Mouse (Mus musculus) midbrain, postnatal 0 days (tissue): ENCODE data around the gene Rad9b. TPM values are rescaled to one million over a fixed set of nuclear protein-coding genes. Genes with fewer than 3 reads are reported as not detected.
A peak's percentile ranks its signal among the peaks of the same experiment; 100 is the strongest.

ENCODE experiments used
- ATAC-seq: fragments of 200-750 bp; cut with Nextera tagmentation; 2 replicates; pipeline ENCODE4 v1.8.0; 2017; ENCODE audit warnings: moderate number of reproducible peaks, mild to moderate bottlenecking, moderate TSS enrichment, moderate library complexity; ENCODE audit not compliant: low FRiP score
- DNase-seq: peaks from one replicate; pipeline ENCODE4 v3.0.0-alpha.2; 2015; ENCODE audit warnings: low spot score
- H3K27ac ChIP-seq: fragments of 300-500 bp; sonication (generic); 2 replicates; pipeline ENCODE4 v1.5.1; 2014; ENCODE audit warnings: low read depth, mild to moderate bottlenecking, low read length, mixed read lengths
- H3K27me3 ChIP-seq: fragments of 300-500 bp; sonication (generic); 2 replicates; pipeline ENCODE4 v1.6.1; 2014; ENCODE audit warnings: low read length, control low read depth, mixed read lengths; ENCODE audit not compliant: insufficient read depth
- H3K36me3 ChIP-seq: fragments of 300-500 bp; sonication (generic); 2 replicates; pipeline ENCODE4 v1.6.1; 2014; ENCODE audit warnings: low read length, control low read depth, mixed read lengths; ENCODE audit not compliant: insufficient read depth
- H3K4me1 ChIP-seq: fragments of 300-500 bp; sonication (generic); 2 replicates; pipeline ENCODE4 v1.6.1; 2014; ENCODE audit warnings: mild to moderate bottlenecking, control low read depth, antibody characterized with exemption, low read length, mixed read lengths; ENCODE audit not compliant: insufficient read depth
- H3K4me2 ChIP-seq: fragments of 300-500 bp; sonication (generic); 2 replicates; pipeline ENCODE4 v1.6.1; 2014; ENCODE audit warnings: low read depth, mild to moderate bottlenecking, low read length, mixed read lengths; ENCODE audit not compliant: poor library complexity, severe bottlenecking
- H3K4me3 ChIP-seq: fragments of 300-500 bp; sonication (generic); 2 replicates; pipeline ENCODE4 v1.5.1; 2014; ENCODE audit warnings: low read depth, mild to moderate bottlenecking, low read length, moderate library complexity
- H3K9ac ChIP-seq: fragments of 300-500 bp; sonication (generic); replicated peaks from 2 replicates; pipeline ENCODE4 v1.6.1; 2014; ENCODE audit warnings: mild to moderate bottlenecking, low read length, moderate library complexity, mixed read lengths; ENCODE audit not compliant: poor library complexity, severe bottlenecking
- H3K9me3 ChIP-seq: fragments of 300-500 bp; sonication (generic); 2 replicates; pipeline ENCODE4 v1.6.1; 2016; ENCODE audit warnings: low read length, control low read depth
- CTCF ChIP-seq: IDR thresholded peaks from 2 replicates; pipeline ENCODE4 v1.5.1; 2016; ENCODE audit warnings: antibody characterized with exemption, mild to moderate bottlenecking
- WGBS: fragments of 180-500 bp; shearing (Covaris S2); extraction: QIAGEN DNeasy Blood & Tissue Kit; methylation state at CpG from one replicate; pipeline ENCODE4 v1.1.7; 2014; 5-methylcytosine and 5-hydroxymethylcytosine counted together
- polyA plus RNA-seq: library from polyadenylated mRNA; unstranded; fragments of >200 nt; fragmentation: Nextera tagmentation; extraction: Ambion mirVana; gene quantifications from 2 replicates; pipeline ENCODE4 v1.2.1, GENCODE M21; 2015
- total RNA-seq: library from RNA; depleted of rRNA; stranded (reverse); fragments of >200 nt; gene quantifications from 2 replicates; pipeline ENCODE4 v1.2.3, GENCODE M21; 2014

Gene Rad9b
- total and polyA plus RNA-seq, 2 experiments from 2014 or later, result 17.8 to 21.8 TPM

DNA sequence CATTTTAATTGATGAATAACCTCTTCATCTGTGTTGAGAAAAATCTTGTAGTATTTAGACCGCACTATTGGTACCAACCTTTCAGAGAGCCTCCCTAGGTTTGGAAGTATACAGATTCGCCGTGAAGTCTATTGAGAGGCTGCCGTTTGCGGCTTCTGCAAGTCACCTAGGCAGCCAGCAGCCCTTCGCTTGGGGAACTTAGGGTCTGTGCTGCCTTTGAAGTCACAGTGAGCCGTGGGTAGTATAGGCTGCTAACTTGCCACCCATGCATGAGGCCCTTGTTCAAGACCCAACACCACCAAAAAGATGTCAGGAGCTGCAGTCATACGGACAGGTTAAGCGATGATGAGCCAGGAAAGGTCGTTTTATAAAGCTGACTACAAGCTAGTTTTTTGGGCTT, 67.8 kb downstream of the Rad9b start:
- Histone ChIP-seq H3K27ac (no peak overlapping the region), H3K4me2 (peak overlapping the region; percentile 93; the same call in 1 of the 2 replicates), H3K4me1 (peaks cover 3% of the 10 kb centered on the region; the same call in 1 of the 2 replicates), H3K9me3 (no peaks in the 10 kb centered on the region), H3K36me3 (no peaks in the 10 kb centered on the region), H3K27me3 (no peaks in the 10 kb centered on the region), H3K4me3 (no peak overlapping the region), H3K9ac (no peak overlapping the region)
- ATAC-seq, result no peak
- no peak for DNase-seq
- WGBS, result 83% methylated on average over 10 of the region's 10 CpGs
- TF ChIP-seq CTCF, result no peak

DNA sequence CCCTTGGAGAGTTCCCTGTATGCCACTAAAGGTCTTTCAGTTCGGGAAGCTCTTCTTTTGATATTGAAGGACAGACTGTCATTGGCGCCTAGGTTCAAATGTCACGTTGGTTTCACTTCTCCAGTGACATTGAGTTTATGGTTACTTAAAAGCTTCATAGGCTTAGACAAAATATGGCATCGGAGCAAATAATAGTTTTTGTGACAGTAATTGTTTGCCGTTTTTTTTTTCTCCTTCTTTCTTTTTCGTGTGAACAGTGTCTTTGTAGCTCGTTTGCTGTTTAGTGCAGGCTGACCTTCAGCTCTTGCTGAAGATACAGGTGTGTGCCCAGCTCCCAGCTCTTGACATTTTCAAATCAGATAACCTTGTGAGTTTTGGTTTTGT, 68.3 kb downstream of the Rad9b start:
- TF ChIP-seq CTCF, result no peak
- Histone ChIP-seq H3K4me1 (peaks cover 3% of the 10 kb centered on the region; the same call in 1 of the 2 replicates), H3K27ac (no peak overlapping the region), H3K4me3 (peak overlapping the region; percentile 71), H3K36me3 (no peaks in the 10 kb centered on the region), H3K9ac (peak overlapping the region; percentile 93; the same call in 1 of the 2 replicates), H3K9me3 (no peaks in the 10 kb centered on the region), H3K4me2 (peak overlapping the region; percentile 93), H3K27me3 (no peaks in the 10 kb centered on the region)
- 55% methylated on average over 7 of the region's 7 CpGs for WGBS
- DNase-seq, result no peak
- ATAC-seq, result no peak

DNA sequence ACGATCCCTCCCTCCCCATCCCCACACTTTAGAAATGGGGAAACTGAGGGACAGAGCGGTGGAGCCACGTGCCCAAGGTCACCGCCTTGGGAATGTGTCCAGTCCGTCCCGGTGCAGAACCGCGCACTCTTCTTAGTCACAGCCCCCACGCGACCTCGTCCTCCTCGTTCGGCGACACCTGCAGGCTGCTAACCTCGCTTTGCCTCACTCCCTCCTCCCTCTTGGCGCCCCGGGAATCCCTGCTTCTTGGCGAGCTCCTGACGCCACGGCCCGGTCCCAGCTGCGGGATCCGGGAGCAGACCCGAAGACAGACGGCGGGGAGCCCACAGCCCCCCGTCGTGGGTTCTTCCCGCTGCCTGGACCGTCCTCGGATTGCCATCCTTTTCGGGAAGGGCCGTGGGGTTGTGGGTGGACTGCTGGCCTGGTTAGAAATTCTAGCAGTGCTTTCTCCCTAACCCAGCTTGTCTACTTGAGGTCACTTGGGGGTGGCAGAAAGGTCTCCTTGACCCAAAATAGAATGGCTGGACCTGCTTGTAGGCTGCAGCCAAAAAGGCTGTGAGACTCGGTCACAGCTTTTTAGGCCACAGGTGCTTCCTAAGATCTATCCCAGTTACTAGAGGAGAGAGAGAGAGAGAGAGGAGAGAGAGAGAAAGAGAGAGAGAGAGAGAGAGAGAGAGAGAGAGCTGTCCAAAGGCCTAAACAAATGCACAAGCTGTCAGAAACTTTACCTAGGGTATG, 68.8 kb downstream of the Rad9b start:
- DNase-seq (no peak), ATAC-seq (peak; percentile 22; the same call in 1 of the 2 replicates)
- Histone ChIP-seq H3K27me3 (no peaks in the 10 kb centered on the region), H3K4me1 (peaks cover 3% of the 10 kb centered on the region; the same call in 1 of the 2 replicates), H3K27ac (peak overlapping the region; percentile 85), H3K36me3 (no peaks in the 10 kb centered on the region), H3K9ac (peak overlapping the region; percentile 93), H3K4me3 (peak overlapping the region; percentile 71), H3K9me3 (no peaks in the 10 kb centered on the region), H3K4me2 (peak overlapping the region; percentile 93)
- peak; percentile 32 for TF ChIP-seq CTCF
- WGBS, result under 1% methylated on average over 34 of the region's 34 CpGs

DNA sequence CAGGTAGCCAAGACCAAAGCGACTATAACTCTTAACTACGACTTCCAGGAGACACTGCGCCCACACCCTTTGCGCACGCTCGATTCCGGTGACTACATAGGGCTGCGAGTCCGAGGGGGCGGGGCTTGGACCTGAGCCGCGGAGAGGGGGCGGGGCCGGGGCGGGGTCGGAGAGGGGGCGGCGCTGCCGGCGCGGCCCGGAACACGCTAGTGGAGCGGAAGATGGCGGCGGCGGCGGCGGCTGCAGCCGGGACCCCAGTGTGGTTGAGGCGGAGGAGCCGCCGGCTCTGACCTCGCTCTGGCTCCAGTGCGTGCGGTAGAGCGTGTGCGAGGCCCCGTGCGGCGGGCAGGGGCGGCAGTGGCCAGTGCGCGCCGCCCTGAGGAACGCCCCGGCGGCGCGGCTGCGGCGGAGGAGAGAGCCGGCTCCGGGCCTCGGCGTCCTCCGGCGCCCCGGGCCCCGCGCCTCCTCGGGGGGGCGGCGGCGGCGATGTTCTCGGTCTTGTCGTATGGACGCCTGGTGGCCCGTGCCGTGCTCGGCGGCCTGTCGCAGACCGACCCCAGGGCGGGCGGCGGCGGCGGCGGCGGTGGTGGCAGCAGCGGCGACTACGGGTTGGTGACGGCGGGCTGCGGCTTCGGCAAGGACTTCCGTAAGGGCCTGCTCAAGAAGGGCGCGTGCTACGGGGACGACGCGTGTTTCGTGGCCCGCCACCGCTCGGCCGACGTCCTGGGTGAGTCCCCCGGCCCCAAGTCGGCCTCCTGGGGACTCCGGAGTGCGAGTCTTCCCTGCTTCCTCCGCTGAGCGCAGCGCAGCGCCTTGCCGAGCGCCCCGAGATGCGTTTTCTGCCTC, 69.6 kb downstream of the Rad9b start, which contains the start of gene Pptc7:
TSS of gene Pptc7 (plus strand) at position 183 of the 846 bp plus-strand sequence.
- peak; percentile 94 for DNase-seq
- peak within 1 kb of the TSS; percentile 71 for H3K4me3 ChIP-seq
- WGBS, result 0% methylated on average over 68 of the region's 114 CpGs

DNA sequence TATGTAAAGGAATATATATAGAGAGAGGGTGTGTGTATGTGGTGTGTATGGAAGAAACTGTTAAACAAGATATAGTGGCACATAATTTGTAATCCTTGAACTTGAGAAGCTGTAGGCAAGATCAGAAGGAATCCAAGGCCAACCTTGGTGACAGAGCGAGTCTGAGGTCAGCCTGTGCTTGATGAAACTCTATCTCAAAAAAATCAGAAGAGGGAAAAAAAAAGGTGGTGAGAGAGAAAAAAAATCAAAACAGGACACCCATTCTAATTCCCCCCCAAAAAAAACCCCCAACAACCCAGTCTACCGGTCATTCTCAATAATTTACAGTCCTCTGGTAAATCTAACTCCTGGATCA, 70.2 kb downstream of the Rad9b start:
- TF ChIP-seq CTCF, result no peak
- Histone ChIP-seq H3K36me3 (no peaks in the 10 kb centered on the region), H3K4me3 (peak overlapping the region; percentile 71; the same call in 1 of the 2 replicates), H3K27ac (no peak overlapping the region), H3K9ac (no peak overlapping the region), H3K4me2 (no peak overlapping the region), H3K4me1 (peaks cover 3% of the 10 kb centered on the region; the same call in 1 of the 2 replicates), H3K27me3 (no peaks in the 10 kb centered on the region), H3K9me3 (no peaks in the 10 kb centered on the region)
- ATAC-seq (no peak), DNase-seq (no peak)
- WGBS, result 31% methylated on average over 2 of the region's 2 CpGs

More for the DNA sequence above, 69.6 kb downstream of the Rad9b start, which contains the start of gene Pptc7:
- no peak for TF ChIP-seq CTCF
- H3K27me3 ChIP-seq, result no peaks in the 10 kb centered on the region
- H3K4me1 ChIP-seq, result peaks cover 3% of the 10 kb centered on the region; the same call in 1 of the 2 replicates
- no peaks in the 10 kb centered on the region for H3K9me3 ChIP-seq
- peak within 1 kb of the TSS; percentile 93 for H3K9ac ChIP-seq
- H3K27ac ChIP-seq, result peak within 1 kb of the TSS; percentile 85
- peak; percentile 94 for ATAC-seq
- no peaks in the 10 kb centered on the region for H3K36me3 ChIP-seq
- peak within 1 kb of the TSS; percentile 93 for H3K4me2 ChIP-seq
